Mouse (Mus musculus) ovary, adult 18-20 months (tissue): ENCODE data around the gene Tdrd1.

Source experiments
- DNase-seq: peaks from one replicate; pipeline ENCODE4 v3.0.0; 2022; ENCODE audit warnings: low spot score, mixed read lengths

Tdrd1 gene

GRCm38 (mm10) chr19:56913761-56914160 is 87.8 kb downstream of the Tdrd1 start:
- no peak for DNase-seq

GRCm38 (mm10) chr19:56914658-56915057 is 88.6 kb downstream of the Tdrd1 start:
- DNase-seq: no peak

GRCm38 (mm10) chr19:56915084-56915483 is 89.1 kb downstream of the Tdrd1 start:
- no peak for DNase-seq
